ENCODE assay signal across 8 mouse cellular contexts in genomic region chr13:22026058-22027031, GRCm38 (mm10). TPM values are rescaled to one million over a fixed set of nuclear protein-coding genes. Genes with fewer than 3 reads are reported as not detected.
DNase-seq lines count a peak whose midpoint lies in the region; ATAC-seq and TF ChIP-seq lines count a peak whose summit lies in the region.

No protein-coding gene starts in this region.

- peak; percentile 69 for ATAC-seq in forebrain, embryonic 15.5 days (replicated peaks)
- peak; percentile 42; the same call in 1 of the 2 replicates for ATAC-seq in liver, embryonic 16.5 days (ENCODE audit: low read depth)
- peak; percentile 61 for ATAC-seq in neural tube, embryonic 13.5 days (ENCODE audit: low read depth)

- 1% methylated on average over 35 of the region's 35 CpGs for WGBS in forebrain, embryonic 15.5 days
- 1% methylated on average over 35 of the region's 35 CpGs for WGBS in liver, embryonic 16.5 days (ENCODE audit: insufficient replicate concordance)
- WGBS in neural tube, embryonic 13.5 days = 1% methylated on average over 35 of the region's 35 CpGs

- H3K9ac ChIP-seq in forebrain, embryonic 15.5 days (replicated peaks) = peak overlapping the region; percentile 41
- peak overlapping the region; percentile 59 for H3K9ac ChIP-seq in liver, embryonic 16.5 days (ENCODE audit: low read depth, low read length)
- peak overlapping the region; percentile 65 for H3K9ac ChIP-seq in neural tube, embryonic 13.5 days

- intact Hi-C loops in heart, postnatal 14 days (cut with DNase I) = loop anchor here (5.0 to 10.0 kb wide), 3 partner anchors 314 to 1491 kb away; partner anchors contain the start of gene Zkscan3

- peak; percentile 53 for DNase-seq in cerebellum, adult 11-12 months
- peak; percentile 85 to 91 for DNase-seq in heart, postnatal 14 days
- DNase-seq in layer of hippocampus, adult 11-12 months (ENCODE audit: low spot score) = peak; percentile 81
- DNase-seq in testis, postnatal 14 days (ENCODE audit: low spot score) = peak; percentile 75

- H3K9me3 ChIP-seq in E14TG2a.4 (ENCODE audit: low read length) = no peaks in the 10 kb centered on the region
- no peaks in the 10 kb centered on the region for H3K9me3 ChIP-seq in forebrain, embryonic 15.5 days
- no peaks in the 10 kb centered on the region for H3K9me3 ChIP-seq in liver, embryonic 16.5 days (replicated peaks; ENCODE audit: control insufficient read depth, low read length)
- no peaks in the 10 kb centered on the region for H3K9me3 ChIP-seq in neural tube, embryonic 13.5 days

- peak overlapping the region; percentile 63 for H3K4me2 ChIP-seq in forebrain, embryonic 15.5 days (replicated peaks)
- H3K4me2 ChIP-seq in liver, embryonic 16.5 days (ENCODE audit: low read depth, low read length) = peak overlapping the region; percentile 73
- H3K4me2 ChIP-seq in neural tube, embryonic 13.5 days = peak overlapping the region; percentile 60

- H3K27me3 ChIP-seq in E14TG2a.4 (ENCODE audit: insufficient read depth, low read length) = no peaks in the 10 kb centered on the region
- H3K27me3 ChIP-seq in forebrain, embryonic 15.5 days = no peaks in the 10 kb centered on the region
- no peaks in the 10 kb centered on the region for H3K27me3 ChIP-seq in liver, embryonic 16.5 days (ENCODE audit: control insufficient read depth, insufficient read depth, low read depth, low read length)
- H3K27me3 ChIP-seq in neural tube, embryonic 13.5 days = peaks cover 19% of the 10 kb centered on the region

- H3K4me1 ChIP-seq in E14TG2a.4 (replicated peaks; ENCODE audit: low read depth, low read length) = peaks cover 32% of the 10 kb centered on the region
- peaks cover 20% of the 10 kb centered on the region for H3K4me1 ChIP-seq in forebrain, embryonic 15.5 days
- H3K4me1 ChIP-seq in liver, embryonic 16.5 days (ENCODE audit: control insufficient read depth, low read depth, low read length) = peaks cover 12% of the 10 kb centered on the region
- H3K4me1 ChIP-seq in neural tube, embryonic 13.5 days (replicated peaks) = peaks cover 23% of the 10 kb centered on the region

- peak overlapping the region; percentile 80 for H3K4me3 ChIP-seq in E14TG2a.4 (replicated peaks; ENCODE audit: low read length)
- peak overlapping the region; percentile 49 for H3K4me3 ChIP-seq in forebrain, embryonic 15.5 days
- H3K4me3 ChIP-seq in liver, embryonic 16.5 days (ENCODE audit: low read depth, low read length) = peak overlapping the region; percentile 62
- peak overlapping the region; percentile 42 for H3K4me3 ChIP-seq in neural tube, embryonic 13.5 days

- no peak for TF ChIP-seq CTCF in E14TG2a.4 (conservative IDR thresholded peaks at IDR 0.05; ENCODE audit: low read length)

- peak overlapping the region; percentile 67 for H3K27ac ChIP-seq in forebrain, embryonic 15.5 days (replicated peaks)
- H3K27ac ChIP-seq in liver, embryonic 16.5 days (ENCODE audit: low read length) = no peak overlapping the region
- peak overlapping the region; percentile 25; the same call in 1 of the 2 replicates for H3K27ac ChIP-seq in neural tube, embryonic 13.5 days (replicated peaks)

- 0 out of 2 replicates have a peak, but pooled peaks cover 2% of the 10 kb centered on the region for H3K36me3 ChIP-seq in E14TG2a.4 (ENCODE audit: insufficient read depth, low read length)
- no peaks in the 10 kb centered on the region for H3K36me3 ChIP-seq in forebrain, embryonic 15.5 days
- H3K36me3 ChIP-seq in liver, embryonic 16.5 days (ENCODE audit: control insufficient read depth, insufficient read depth) = no peaks in the 10 kb centered on the region
- no peaks in the 10 kb centered on the region for H3K36me3 ChIP-seq in neural tube, embryonic 13.5 days

RNA-seq across cellular contexts. Expression of gene Hist1h2ah, which starts 9.0 kb away (rescaled TPM):
- 2.5 and 9.8 TPM in 2 replicates for polyA plus RNA-seq in forebrain, embryonic 15.5 days (2015; fragmentation: Nextera tagmentation; extraction: Ambion mirVana)
- total RNA-seq in heart, postnatal 14 days (2021) = 100 to 1,000 TPM in 1 of 2 experiments, 10 to 100 TPM in 1; 69.3 to 132 TPM
- 13.7 and 18.8 TPM in 2 replicates for polyA plus RNA-seq in liver, embryonic 16.5 days (2015; fragmentation: Nextera tagmentation; extraction: Ambion mirVana)
- 1.7 TPM in 1 of 2 replicates, not detected in the other for polyA plus RNA-seq in neural tube, embryonic 13.5 days (2015; fragmentation: Nextera tagmentation; extraction: Ambion mirVana)

RNA-seq across cellular contexts. Expression of gene Hist1h2bk, which starts 9.3 kb away (rescaled TPM):
- polyA plus RNA-seq in forebrain, embryonic 15.5 days (2015; fragmentation: Nextera tagmentation; extraction: Ambion mirVana) = 4.5 and 4.6 TPM in 2 replicates
- 100 to 1,000 TPM in 1 of 2 experiments, 10 to 100 TPM in 1; 67.9 to 160 TPM for total RNA-seq in heart, postnatal 14 days (2021)
- polyA plus RNA-seq in liver, embryonic 16.5 days (2015; fragmentation: Nextera tagmentation; extraction: Ambion mirVana) = 2.9 and 4.7 TPM in 2 replicates
- 2.5 and 3.8 TPM in 2 replicates for polyA plus RNA-seq in neural tube, embryonic 13.5 days (2015; fragmentation: Nextera tagmentation; extraction: Ambion mirVana)

RNA-seq across cellular contexts. Expression of gene Hist1h4i, which starts 14.8 kb away (rescaled TPM):
- polyA plus RNA-seq in forebrain, embryonic 15.5 days (2015; fragmentation: Nextera tagmentation; extraction: Ambion mirVana) = 16.9 and 19.2 TPM in 2 replicates
- 10 to 100 TPM; 29.6 to 55.4 TPM for total RNA-seq in heart, postnatal 14 days (2021)
- 47.5 and 58.3 TPM in 2 replicates for polyA plus RNA-seq in liver, embryonic 16.5 days (2015; fragmentation: Nextera tagmentation; extraction: Ambion mirVana)
- 8.8 and 10.1 TPM in 2 replicates for polyA plus RNA-seq in neural tube, embryonic 13.5 days (2015; fragmentation: Nextera tagmentation; extraction: Ambion mirVana)

RNA-seq across cellular contexts. Expression of gene Hist1h2ag, which starts 16.4 kb away (rescaled TPM):
- 19.7 and 27.8 TPM in 2 replicates for polyA plus RNA-seq in forebrain, embryonic 15.5 days (2015; fragmentation: Nextera tagmentation; extraction: Ambion mirVana)
- 100 to 1,000 TPM in 1 of 2 experiments, 10 to 100 TPM in 1; 44.4 to 112 TPM for total RNA-seq in heart, postnatal 14 days (2021)
- 13.1 and 20.8 TPM in 2 replicates for polyA plus RNA-seq in liver, embryonic 16.5 days (2015; fragmentation: Nextera tagmentation; extraction: Ambion mirVana)
- polyA plus RNA-seq in neural tube, embryonic 13.5 days (2015; fragmentation: Nextera tagmentation; extraction: Ambion mirVana) = 8.4 and 11.4 TPM in 2 replicates

RNA-seq across cellular contexts. Expression of gene Hist1h2bj, which starts 16.7 kb away (rescaled TPM):
- 6.8 and 7.3 TPM in 2 replicates for polyA plus RNA-seq in forebrain, embryonic 15.5 days (2015; fragmentation: Nextera tagmentation; extraction: Ambion mirVana)
- 10 to 100 TPM; 36.4 to 83.6 TPM for total RNA-seq in heart, postnatal 14 days (2021)
- 13.4 and 22.7 TPM in 2 replicates for polyA plus RNA-seq in liver, embryonic 16.5 days (2015; fragmentation: Nextera tagmentation; extraction: Ambion mirVana)
- 2.7 and 3.3 TPM in 2 replicates for polyA plus RNA-seq in neural tube, embryonic 13.5 days (2015; fragmentation: Nextera tagmentation; extraction: Ambion mirVana)
